Mouse (Mus musculus): Measurements from ENCODE around the gene Pi4ka. TPM values are rescaled to one million over a fixed set of nuclear protein-coding genes. Genes with fewer than 3 reads are reported as not detected.

Gene Pi4ka
- total and polyA plus RNA-seq, 2 experiments from 2014 or later = 47.7 to 154 TPM

DNA sequence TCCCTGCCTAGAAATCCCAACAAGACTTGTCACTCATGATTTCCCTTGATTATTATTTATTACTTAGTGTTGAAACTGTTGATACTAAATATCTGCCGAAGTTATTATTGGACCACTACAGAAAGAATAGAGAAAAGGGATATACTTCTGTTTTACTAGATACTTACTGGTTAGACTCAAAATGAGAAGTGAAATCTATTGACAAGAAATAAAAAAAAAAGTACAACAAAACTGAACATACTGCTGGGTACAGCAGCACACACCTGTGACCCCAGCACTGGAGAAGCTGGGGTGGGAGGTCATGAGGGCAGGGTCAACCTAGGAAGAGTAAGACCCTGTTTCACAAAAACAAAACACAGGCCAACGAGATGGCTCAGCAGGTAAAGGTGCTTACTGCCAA is 65.4 kb downstream of the Pi4ka start:
- Histone ChIP-seq H3K27me3 (ENCODE audit: insufficient read depth, low read length) (no peaks in the 10 kb centered on the region), H3K36me3 (ENCODE audit: insufficient read depth, low read length) (peaks cover 21% of the 10 kb centered on the region), H3K27ac (no peak overlapping the region), H3K4me2 (ENCODE audit: low read depth, low read length) (no peak overlapping the region), H3K4me1 (ENCODE audit: insufficient read depth, low read length) (no peaks in the 10 kb centered on the region), H3K4me3 (ENCODE audit: low read length) (no peak overlapping the region), H3K9ac (replicated peaks; ENCODE audit: low read length) (no peak overlapping the region), H3K9me3 (ENCODE audit: low read length) (no peaks in the 10 kb centered on the region)
- WGBS = 81% methylated on average over 2 of the region's 2 CpGs
- ATAC-seq (no peak), DNase-seq (ENCODE audit: low spot score) (no peak)
- no peak for TF ChIP-seq CTCF (IDR thresholded peaks at IDR 0.05; ENCODE audit: low read depth)

DNA sequence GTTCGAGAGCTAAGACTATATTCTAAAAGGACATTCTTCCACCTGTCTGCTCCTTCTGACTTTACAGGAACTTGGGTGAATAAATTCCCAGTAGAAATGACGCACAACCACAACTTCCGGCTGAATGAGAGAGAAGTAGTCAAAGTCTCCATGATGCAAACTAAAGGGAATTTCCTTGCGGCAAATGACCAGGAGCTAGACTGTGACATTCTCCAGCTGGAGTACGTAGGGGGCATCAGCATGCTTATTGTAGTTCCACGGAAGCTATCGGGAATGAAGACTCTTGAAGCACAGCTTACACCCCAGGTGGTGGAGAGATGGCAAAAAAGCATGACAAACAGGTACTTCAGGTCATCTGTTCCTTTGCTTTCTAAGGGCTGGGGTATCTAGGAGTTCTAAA is 66.4 kb downstream of the Pi4ka start:
- Histone ChIP-seq H3K9me3 (ENCODE audit: low read length) (no peaks in the 10 kb centered on the region), H3K9ac (replicated peaks; ENCODE audit: low read length) (no peak overlapping the region), H3K36me3 (ENCODE audit: insufficient read depth, low read length) (peaks cover 18% of the 10 kb centered on the region), H3K4me1 (ENCODE audit: insufficient read depth, low read length) (no peaks in the 10 kb centered on the region), H3K27me3 (ENCODE audit: insufficient read depth, low read length) (no peaks in the 10 kb centered on the region), H3K4me3 (ENCODE audit: low read length) (no peak overlapping the region), H3K27ac (no peak overlapping the region), H3K4me2 (ENCODE audit: low read depth, low read length) (no peak overlapping the region)
- 85% methylated on average over 7 of the region's 7 CpGs for WGBS
- no peak for TF ChIP-seq CTCF (IDR thresholded peaks at IDR 0.05; ENCODE audit: low read depth)
- DNase-seq (ENCODE audit: low spot score) = no peak
- no peak for ATAC-seq

DNA sequence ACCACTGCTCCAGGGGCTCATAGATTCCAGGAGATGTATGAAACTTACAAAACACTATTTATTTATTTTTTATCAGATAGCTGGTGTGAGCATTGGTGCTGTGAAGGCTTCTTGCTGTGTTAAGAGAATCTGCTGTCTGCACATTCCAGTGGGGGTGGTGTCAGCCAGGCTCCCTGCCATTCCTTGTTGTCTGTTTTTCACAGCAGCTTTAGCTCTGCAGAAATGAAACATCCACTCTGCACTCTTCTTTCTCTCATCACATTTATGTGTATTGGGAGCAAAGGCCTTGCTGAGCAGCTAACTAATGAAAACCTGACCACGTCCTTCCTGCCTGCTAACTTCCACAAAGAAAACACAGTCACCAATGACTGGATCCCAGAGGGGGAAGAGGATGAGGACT is 70.0 kb downstream of the Pi4ka start:
- H3K36me3 ChIP-seq (ENCODE audit: insufficient read depth, low read length) = peaks cover 15% of the 10 kb centered on the region
- no peak for TF ChIP-seq CTCF (IDR thresholded peaks at IDR 0.05; ENCODE audit: low read depth)
- WGBS = 80% methylated on average over 1 of the region's 1 CpGs

DNA sequence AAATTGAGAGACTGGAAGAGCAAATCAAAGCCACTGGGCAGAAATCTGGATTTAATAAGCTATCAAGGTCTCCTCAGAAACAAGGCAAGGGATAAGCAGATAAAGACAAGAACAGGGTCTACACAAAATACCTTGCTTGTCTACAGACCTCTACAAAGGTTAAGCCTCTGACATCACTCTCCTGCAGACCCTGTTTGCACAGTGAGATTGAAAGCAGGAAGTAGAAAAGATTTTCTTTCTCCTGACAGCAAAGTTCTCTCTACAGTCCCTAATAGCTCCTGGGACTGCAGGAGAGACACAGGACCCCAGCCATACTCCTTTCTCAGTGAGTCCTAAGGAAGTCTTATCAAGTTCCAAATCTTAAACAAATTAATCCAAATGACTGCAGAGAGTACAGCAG is 71.5 kb downstream of the Pi4ka start:
- ATAC-seq (no peak), DNase-seq (ENCODE audit: low spot score) (no peak)
- peaks cover 10% of the 10 kb centered on the region for H3K36me3 ChIP-seq (ENCODE audit: insufficient read depth, low read length)
- no peak overlapping the region for H3K4me2 ChIP-seq (ENCODE audit: low read depth, low read length)
- H3K4me3 ChIP-seq (ENCODE audit: low read length) = no peak overlapping the region
- H3K27me3 ChIP-seq (ENCODE audit: insufficient read depth, low read length) = no peaks in the 10 kb centered on the region
- no peaks in the 10 kb centered on the region for H3K4me1 ChIP-seq (ENCODE audit: insufficient read depth, low read length)
- TF ChIP-seq CTCF (IDR thresholded peaks at IDR 0.05; ENCODE audit: low read depth) = no peak
- H3K9me3 ChIP-seq (ENCODE audit: low read length) = no peaks in the 10 kb centered on the region
- H3K27ac ChIP-seq = no peak overlapping the region
- H3K9ac ChIP-seq (replicated peaks; ENCODE audit: low read length) = no peak overlapping the region

More for the DNA sequence above, 70.0 kb downstream of the Pi4ka start:
- no peak overlapping the region for H3K4me3 ChIP-seq (ENCODE audit: low read length)
- ATAC-seq (no peak), DNase-seq (ENCODE audit: low spot score) (no peak)
- H3K27me3 ChIP-seq (ENCODE audit: insufficient read depth, low read length) = no peaks in the 10 kb centered on the region
- H3K27ac ChIP-seq = no peak overlapping the region
- H3K9me3 ChIP-seq (ENCODE audit: low read length) = no peaks in the 10 kb centered on the region
- no peak overlapping the region for H3K9ac ChIP-seq (replicated peaks; ENCODE audit: low read length)
- H3K4me2 ChIP-seq (ENCODE audit: low read depth, low read length) = no peak overlapping the region
- H3K4me1 ChIP-seq (ENCODE audit: insufficient read depth, low read length) = no peaks in the 10 kb centered on the region

DNA sequence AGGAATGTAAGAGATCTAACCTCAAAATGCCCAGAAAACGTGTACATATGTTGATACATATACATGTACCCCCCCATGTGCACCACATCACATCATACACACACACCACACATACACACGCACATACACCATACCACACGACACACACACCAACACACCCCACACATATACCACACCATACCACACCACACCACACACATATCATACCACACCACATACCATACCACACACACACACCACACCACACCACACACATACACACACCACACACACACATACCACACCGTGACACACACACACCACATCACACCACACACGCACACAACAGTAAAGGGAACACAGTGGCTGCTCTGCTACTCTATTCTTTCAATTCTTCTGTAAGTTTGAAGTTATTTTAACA is 74.3 kb downstream of the Pi4ka start:
- Histone ChIP-seq H3K36me3 (ENCODE audit: insufficient read depth, low read length) (peaks cover 4% of the 10 kb centered on the region; the same call in 1 of the 2 replicates), H3K9ac (replicated peaks; ENCODE audit: low read length) (no peak overlapping the region), H3K27me3 (ENCODE audit: insufficient read depth, low read length) (no peaks in the 10 kb centered on the region), H3K4me2 (ENCODE audit: low read depth, low read length) (no peak overlapping the region), H3K4me3 (ENCODE audit: low read length) (no peak overlapping the region), H3K27ac (no peak overlapping the region), H3K4me1 (ENCODE audit: insufficient read depth, low read length) (no peaks in the 10 kb centered on the region), H3K9me3 (ENCODE audit: low read length) (no peaks in the 10 kb centered on the region)
- 89% methylated on average over 5 of the region's 5 CpGs for WGBS
- DNase-seq (ENCODE audit: low spot score) (no peak), ATAC-seq (no peak)
- no peak for TF ChIP-seq CTCF (IDR thresholded peaks at IDR 0.05; ENCODE audit: low read depth)

DNA sequence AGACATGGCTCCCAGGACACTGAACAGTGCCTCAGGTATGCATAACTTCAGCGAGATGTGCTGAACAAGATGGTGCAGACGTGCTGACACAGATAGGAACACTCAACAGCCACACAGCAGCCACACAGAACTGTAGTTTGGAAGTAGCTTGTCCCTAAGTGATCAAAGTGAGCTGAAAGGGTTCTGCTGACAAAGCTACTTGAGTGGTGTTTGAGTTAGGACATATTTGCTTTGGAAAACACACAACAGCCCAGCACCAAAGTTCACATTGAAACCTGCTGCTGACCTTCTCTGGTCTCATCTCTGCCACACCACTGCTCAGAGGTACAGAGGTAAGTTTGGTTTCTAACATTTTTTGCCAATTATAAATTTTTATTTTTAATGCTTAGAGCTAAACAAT is 75.0 kb downstream of the Pi4ka start, which contains the start of gene Serpind1:
Gene Serpind1 (plus strand): TSS at position 256 of the 400 bp plus-strand sequence.
- Histone ChIP-seq H3K9me3 (ENCODE audit: low read length) (no peaks in the 10 kb centered on the region), H3K27ac (no peak within 1 kb of the TSS), H3K36me3 (ENCODE audit: insufficient read depth, low read length) (peaks cover under 1% of the 10 kb centered on the region; the same call in 1 of the 2 replicates), H3K9ac (replicated peaks; ENCODE audit: low read length) (no peak within 1 kb of the TSS), H3K27me3 (ENCODE audit: insufficient read depth, low read length) (no peaks in the 10 kb centered on the region), H3K4me1 (ENCODE audit: insufficient read depth, low read length) (no peaks in the 10 kb centered on the region), H3K4me3 (ENCODE audit: low read length) (no peak within 1 kb of the TSS), H3K4me2 (ENCODE audit: low read depth, low read length) (no peak within 1 kb of the TSS)
- DNase-seq (ENCODE audit: low spot score) = no peak
- WGBS = 66% methylated on average over 2 of the region's 2 CpGs
- TF ChIP-seq CTCF (IDR thresholded peaks at IDR 0.05; ENCODE audit: low read depth) = no peak
- ATAC-seq = no peak

DNA sequence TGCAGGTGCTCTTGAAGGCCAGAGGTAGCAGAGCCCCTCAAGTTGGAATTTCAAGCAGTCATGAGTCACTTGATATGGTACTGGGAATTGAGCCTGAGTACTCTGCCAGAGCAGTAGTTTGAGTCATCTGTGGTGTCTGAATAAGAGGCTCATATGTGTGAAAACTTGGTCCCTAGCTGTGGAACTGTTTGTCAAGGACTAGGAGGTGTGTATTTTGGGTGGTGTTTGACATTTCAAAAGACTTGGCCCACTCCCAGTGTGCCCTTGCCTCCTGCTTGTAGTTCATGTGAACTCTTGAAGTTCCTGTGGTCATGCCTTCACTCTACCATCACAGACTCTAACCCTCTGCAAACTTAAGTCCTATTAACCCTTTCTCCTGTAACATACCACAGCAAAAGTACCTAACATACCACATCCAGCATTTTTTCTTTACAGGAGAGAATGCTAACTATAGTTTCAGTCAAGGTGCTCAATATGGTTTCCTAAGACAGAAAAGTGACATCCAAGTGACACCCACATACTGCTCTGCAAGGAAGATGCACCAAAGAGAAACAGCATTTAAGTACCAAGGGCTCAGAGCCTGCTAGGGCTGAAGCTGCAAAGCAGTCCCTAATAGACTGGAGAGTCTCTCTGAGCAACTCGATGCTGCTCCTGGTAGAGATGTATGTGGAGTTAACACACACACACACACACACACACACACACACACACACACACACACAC is 76.1 kb downstream of the Pi4ka start:
- no peak overlapping the region for H3K4me3 ChIP-seq (ENCODE audit: low read length)
- no peak overlapping the region for H3K4me2 ChIP-seq (ENCODE audit: low read depth, low read length)
- no peaks in the 10 kb centered on the region for H3K9me3 ChIP-seq (ENCODE audit: low read length)
- H3K36me3 ChIP-seq (ENCODE audit: insufficient read depth, low read length) = peaks cover 11% of the 10 kb centered on the region
- H3K27me3 ChIP-seq (ENCODE audit: insufficient read depth, low read length) = no peaks in the 10 kb centered on the region
- no peak for TF ChIP-seq CTCF (IDR thresholded peaks at IDR 0.05; ENCODE audit: low read depth)
- H3K4me1 ChIP-seq (ENCODE audit: insufficient read depth, low read length) = no peaks in the 10 kb centered on the region
- no peak overlapping the region for H3K27ac ChIP-seq
- DNase-seq (ENCODE audit: low spot score) = no peak
- whole genome bisulfite sequencing = 100% methylated on average over 1 of the region's 1 CpGs
- no peak overlapping the region for H3K9ac ChIP-seq (replicated peaks; ENCODE audit: low read length)
- ATAC-seq = no peak
